Mouse (Mus musculus): ENCODE data around the gene Farp1. TPM values are rescaled to one million over a fixed set of nuclear protein-coding genes. Genes with fewer than 3 reads are reported as not detected.

Gene Farp1
- polyA plus RNA-seq, 1 experiment from 2014 or later, result 29.1 TPM

GRCm38 (mm10) chr14:121190386-121190785 lies 155.4 kb downstream of the Farp1 start:
- no peak overlapping the region for H3K27ac ChIP-seq

GRCm38 (mm10) chr14:121191739-121192138 lies 156.7 kb downstream of the Farp1 start:
- Histone ChIP-seq H3K27me3 (no peaks in the 10 kb centered on the region), H3K4me2 (peak overlapping the region; percentile 12; the same call in 1 of the 2 replicates), H3K36me3 (peaks cover 7% of the 10 kb centered on the region; the same call in 1 of the 2 replicates), H3K9ac (no peak overlapping the region), H3K4me3 (no peak overlapping the region), H3K9me3 (no peaks in the 10 kb centered on the region), H3K27ac (peak overlapping the region; percentile 85), H3K4me1 (peaks cover 22% of the 10 kb centered on the region)
- WGBS, result 48% methylated on average over 13 of the region's 13 CpGs
- 0 out of 2 replicates have a peak, but pooled peaks have one; percentile 42 for ATAC-seq (ENCODE audit: insufficient number of reproducible peaks, low FRiP score, low TSS enrichment, low read depth)

More at GRCm38 (mm10) chr14:121190386-121190785, 155.4 kb downstream of the Farp1 start:
- no peak for ATAC-seq (ENCODE audit: insufficient number of reproducible peaks, low FRiP score, low TSS enrichment, low read depth)
- Histone ChIP-seq H3K9me3 (no peaks in the 10 kb centered on the region), H3K4me1 (peaks cover 22% of the 10 kb centered on the region), H3K36me3 (0 out of 2 replicates have a peak, but pooled peaks cover 6% of the 10 kb centered on the region), H3K27me3 (no peaks in the 10 kb centered on the region), H3K4me3 (no peak overlapping the region), H3K4me2 (no peak overlapping the region), H3K9ac (no peak overlapping the region)
- 90% methylated on average over 9 of the region's 9 CpGs for WGBS

GRCm38 (mm10) chr14:121192394-121192793 lies 157.4 kb downstream of the Farp1 start:
- WGBS, result 31% methylated on average over 5 of the region's 5 CpGs
- Histone ChIP-seq H3K4me1 (peaks cover 22% of the 10 kb centered on the region), H3K4me2 (peak overlapping the region; percentile 12; the same call in 1 of the 2 replicates), H3K27ac (peak overlapping the region; percentile 85), H3K36me3 (peaks cover 5% of the 10 kb centered on the region; the same call in 1 of the 2 replicates), H3K27me3 (no peaks in the 10 kb centered on the region), H3K9ac (no peak overlapping the region), H3K9me3 (no peaks in the 10 kb centered on the region), H3K4me3 (no peak overlapping the region)
- peak; percentile 11; the same call in 1 of the 2 replicates for ATAC-seq (ENCODE audit: insufficient number of reproducible peaks, low FRiP score, low TSS enrichment, low read depth)

GRCm38 (mm10) chr14:121193981-121194380 lies 159.0 kb downstream of the Farp1 start:
- Histone ChIP-seq H3K9ac (no peak overlapping the region), H3K4me1 (peaks cover 30% of the 10 kb centered on the region), H3K36me3 (peaks cover 5% of the 10 kb centered on the region; the same call in 1 of the 2 replicates), H3K27ac (0 out of 2 replicates have a peak overlapping the region, but pooled peaks have one; percentile 28), H3K4me2 (no peak overlapping the region), H3K4me3 (no peak overlapping the region), H3K27me3 (no peaks in the 10 kb centered on the region), H3K9me3 (no peaks in the 10 kb centered on the region)
- 82% methylated on average over 2 of the region's 2 CpGs for WGBS
- no peak for ATAC-seq (ENCODE audit: insufficient number of reproducible peaks, low FRiP score, low TSS enrichment, low read depth)

GRCm38 (mm10) chr14:121198915-121199572 lies 164.0 kb downstream of the Farp1 start:
- H3K9me3 ChIP-seq, result no peaks in the 10 kb centered on the region
- peaks cover 5% of the 10 kb centered on the region; the same call in 1 of the 2 replicates for H3K36me3 ChIP-seq
- WGBS, result 40% methylated on average over 14 of the region's 14 CpGs
- H3K4me2 ChIP-seq, result no peak overlapping the region
- peak overlapping the region; percentile 81 for H3K27ac ChIP-seq
- H3K9ac ChIP-seq, result no peak overlapping the region
- H3K4me3 ChIP-seq, result no peak overlapping the region
- peak; percentile 83 for ATAC-seq (ENCODE audit: insufficient number of reproducible peaks, low FRiP score, low TSS enrichment, low read depth)
- H3K27me3 ChIP-seq, result no peaks in the 10 kb centered on the region
- peaks cover 36% of the 10 kb centered on the region for H3K4me1 ChIP-seq

GRCm38 (mm10) chr14:121199789-121200188 lies 164.8 kb downstream of the Farp1 start:
- ATAC-seq (ENCODE audit: insufficient number of reproducible peaks, low FRiP score, low TSS enrichment, low read depth), result no peak
- no peak overlapping the region for H3K4me3 ChIP-seq
- H3K4me1 ChIP-seq, result peaks cover 38% of the 10 kb centered on the region
- no peak overlapping the region for H3K4me2 ChIP-seq
- 52% methylated on average over 8 of the region's 8 CpGs for WGBS
- H3K9ac ChIP-seq, result no peak overlapping the region
- no peaks in the 10 kb centered on the region for H3K9me3 ChIP-seq
- no peaks in the 10 kb centered on the region for H3K27me3 ChIP-seq
- H3K27ac ChIP-seq, result peak overlapping the region; percentile 81
- H3K36me3 ChIP-seq, result peaks cover 5% of the 10 kb centered on the region; the same call in 1 of the 2 replicates

GRCm38 (mm10) chr14:121200353-121200752 lies 165.4 kb downstream of the Farp1 start:
- ATAC-seq (ENCODE audit: insufficient number of reproducible peaks, low FRiP score, low TSS enrichment, low read depth), result no peak
- peak overlapping the region; percentile 81 for H3K27ac ChIP-seq
- H3K36me3 ChIP-seq, result peaks cover 5% of the 10 kb centered on the region; the same call in 1 of the 2 replicates
- H3K4me1 ChIP-seq, result peaks cover 44% of the 10 kb centered on the region
- no peaks in the 10 kb centered on the region for H3K27me3 ChIP-seq
- no peak overlapping the region for H3K4me2 ChIP-seq
- 61% methylated on average over 8 of the region's 8 CpGs for WGBS
- H3K9ac ChIP-seq, result no peak overlapping the region
- no peak overlapping the region for H3K4me3 ChIP-seq
- no peaks in the 10 kb centered on the region for H3K9me3 ChIP-seq

- WGBS, result 56% methylated on average over 6 of the region's 6 CpGs
- Histone ChIP-seq H3K27ac (peak overlapping the region; percentile 18; the same call in 1 of the 2 replicates), H3K9ac (no peak overlapping the region), H3K4me1 (peaks cover 49% of the 10 kb centered on the region), H3K4me3 (no peak overlapping the region), H3K4me2 (no peak overlapping the region), H3K9me3 (no peaks in the 10 kb centered on the region), H3K36me3 (peaks cover 3% of the 10 kb centered on the region; the same call in 1 of the 2 replicates), H3K27me3 (no peaks in the 10 kb centered on the region)
- ATAC-seq (ENCODE audit: insufficient number of reproducible peaks, low FRiP score, low TSS enrichment, low read depth), result no peak
Measured at GRCm38 (mm10) chr14:121201178-121201577, 166.2 kb downstream of the Farp1 start.

- peaks cover 53% of the 10 kb centered on the region for H3K4me1 ChIP-seq
- ATAC-seq (ENCODE audit: insufficient number of reproducible peaks, low FRiP score, low TSS enrichment, low read depth), result no peak
Measured at GRCm38 (mm10) chr14:121205459-121205858, 170.5 kb downstream of the Farp1 start.

GRCm38 (mm10) chr14:121207441-121208158 lies 172.6 kb downstream of the Farp1 start:
- Histone ChIP-seq H3K4me2 (no peak overlapping the region), H3K4me3 (no peak overlapping the region), H3K27me3 (no peaks in the 10 kb centered on the region), H3K9ac (no peak overlapping the region), H3K27ac (peak overlapping the region; percentile 33; the same call in 1 of the 2 replicates), H3K9me3 (no peaks in the 10 kb centered on the region), H3K4me1 (peaks cover 40% of the 10 kb centered on the region), H3K36me3 (peaks cover 17% of the 10 kb centered on the region; the same call in 1 of the 2 replicates)
- no peak for ATAC-seq (ENCODE audit: insufficient number of reproducible peaks, low FRiP score, low TSS enrichment, low read depth)
- WGBS, result 62% methylated on average over 15 of the region's 15 CpGs

More at GRCm38 (mm10) chr14:121205459-121205858, 170.5 kb downstream of the Farp1 start:
- Histone ChIP-seq H3K9me3 (no peaks in the 10 kb centered on the region), H3K36me3 (peaks cover 7% of the 10 kb centered on the region; the same call in 1 of the 2 replicates), H3K27ac (peak overlapping the region; percentile 75), H3K9ac (no peak overlapping the region), H3K4me3 (no peak overlapping the region), H3K27me3 (no peaks in the 10 kb centered on the region), H3K4me2 (no peak overlapping the region)
- WGBS, result 40% methylated on average over 3 of the region's 3 CpGs

GRCm38 (mm10) chr14:121208159-121208515 lies 173.1 kb downstream of the Farp1 start:
- Histone ChIP-seq H3K9ac (no peak overlapping the region), H3K4me2 (no peak overlapping the region), H3K27me3 (no peaks in the 10 kb centered on the region), H3K4me3 (no peak overlapping the region), H3K27ac (0 out of 2 replicates have a peak overlapping the region, but pooled peaks have one; percentile 33), H3K9me3 (no peaks in the 10 kb centered on the region), H3K36me3 (peaks cover 18% of the 10 kb centered on the region; the same call in 1 of the 2 replicates), H3K4me1 (peaks cover 40% of the 10 kb centered on the region)
- WGBS, result 42% methylated on average over 3 of the region's 3 CpGs
- no peak for ATAC-seq (ENCODE audit: insufficient number of reproducible peaks, low FRiP score, low TSS enrichment, low read depth)
